Mouse (Mus musculus) brain, embryonic 18.5 days (tissue): ENCODE results near the gene Wbp2nl.

Experiments used
- DNase-seq: peaks from one replicate; pipeline ENCODE4 v3.0.0-alpha.2; 2012; ENCODE audit warnings: low read depth, low spot score

Wbp2nl gene

DNA sequence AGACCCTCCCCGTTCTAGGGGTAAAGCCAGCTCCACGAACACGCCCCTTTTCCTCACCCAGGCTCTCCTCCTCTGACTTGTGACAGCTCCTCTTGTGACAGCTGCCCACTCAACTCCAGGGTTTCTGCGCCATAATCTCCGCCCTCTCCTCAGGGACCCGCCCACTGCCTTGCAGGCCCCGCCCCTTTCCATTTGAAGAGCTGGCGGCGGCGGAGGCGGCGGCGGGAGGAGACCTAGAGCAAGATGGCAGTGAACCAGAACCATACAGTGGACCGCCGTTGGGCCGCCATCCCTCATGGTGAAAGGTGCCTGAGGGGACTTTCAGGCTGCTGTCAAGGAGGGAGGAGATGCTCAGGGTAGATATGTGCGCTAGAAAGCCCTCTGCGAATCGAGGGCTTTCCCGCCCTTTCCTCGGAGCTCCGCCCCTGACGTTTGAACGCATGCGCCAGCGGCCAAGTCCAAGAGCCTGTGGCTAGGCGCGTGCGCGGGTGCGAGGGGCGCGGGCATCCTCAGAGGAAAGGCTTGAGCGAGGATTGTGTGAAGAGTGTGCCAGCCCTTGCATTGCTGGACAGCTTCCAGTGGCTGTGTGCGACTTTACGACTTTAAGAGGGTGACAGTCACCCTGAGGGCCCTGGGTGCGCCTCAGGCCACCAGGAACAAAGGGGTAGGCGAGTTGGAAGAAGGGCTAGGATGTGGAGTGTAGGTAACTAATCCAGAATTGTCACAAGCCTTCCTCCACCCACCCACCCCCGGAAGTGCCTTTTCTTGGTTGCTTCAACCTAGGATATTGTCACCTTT, at the start of gene Wbp2nl:
Wbp2nl (plus strand) TSS at position 191 of the 798 bp plus-strand sequence.
- DNase-seq: no peak

- no peak for DNase-seq
Observed at GRCm38 (mm10) chr15:82251579-82251978, 47.2 kb upstream of the Wbp2nl start.

GRCm38 (mm10) chr15:82252097-82252496, 46.7 kb upstream of the Wbp2nl start, which contains the start of gene 1500009C09Rik:
Gene 1500009C09Rik (plus strand): TSS chr15:82252397.
- no peak for DNase-seq

DNA sequence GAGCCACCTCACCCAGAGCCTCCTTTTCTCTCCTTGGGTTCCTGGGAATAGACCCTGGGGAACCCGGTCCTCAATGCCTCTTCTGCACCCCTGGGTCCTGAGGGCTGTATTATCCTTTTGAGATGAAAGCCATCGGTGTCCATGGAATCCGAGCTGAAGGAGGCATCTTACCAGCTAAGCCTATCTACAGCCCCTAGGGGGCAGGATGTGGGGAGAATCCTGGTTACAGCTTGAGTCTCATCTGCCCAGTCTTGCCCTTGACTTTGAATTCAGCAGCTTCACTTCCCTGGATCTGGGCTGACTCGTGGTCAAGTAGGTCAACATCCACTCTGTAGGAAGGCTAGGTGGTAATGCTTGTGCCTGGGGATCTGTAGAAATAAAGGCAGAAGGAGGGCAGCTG, 43.5 kb upstream of the Wbp2nl start:
- no peak for DNase-seq

- peak; percentile 90 for DNase-seq
Observed at GRCm38 (mm10) chr15:82255944-82256383, 42.8 kb upstream of the Wbp2nl start.

- DNase-seq: no peak
Observed at GRCm38 (mm10) chr15:82259510-82259909, 39.2 kb upstream of the Wbp2nl start.

DNA sequence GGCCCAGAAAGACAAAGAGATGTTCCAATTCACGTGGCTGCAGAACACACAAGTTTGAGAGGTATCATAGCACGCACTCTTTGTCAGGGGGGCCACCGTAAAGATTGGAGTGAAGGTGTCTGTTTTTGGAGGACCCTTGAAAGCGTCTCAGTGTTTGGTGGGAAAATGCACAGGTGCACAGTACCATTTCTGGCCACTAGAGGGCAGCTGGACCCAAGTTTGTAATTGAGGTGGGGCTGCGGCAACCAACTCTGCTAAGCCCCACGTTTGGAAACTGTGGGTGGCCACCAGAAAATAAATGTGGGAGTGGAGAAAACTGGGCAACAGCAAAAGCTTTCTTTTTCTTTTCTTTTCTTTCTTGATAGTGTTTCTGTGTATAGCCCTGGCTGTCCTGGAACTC, 32.4 kb upstream of the Wbp2nl start:
- DNase-seq: no peak

GRCm38 (mm10) chr15:82268185-82268584, 30.6 kb upstream of the Wbp2nl start:
- no peak for DNase-seq

DNA sequence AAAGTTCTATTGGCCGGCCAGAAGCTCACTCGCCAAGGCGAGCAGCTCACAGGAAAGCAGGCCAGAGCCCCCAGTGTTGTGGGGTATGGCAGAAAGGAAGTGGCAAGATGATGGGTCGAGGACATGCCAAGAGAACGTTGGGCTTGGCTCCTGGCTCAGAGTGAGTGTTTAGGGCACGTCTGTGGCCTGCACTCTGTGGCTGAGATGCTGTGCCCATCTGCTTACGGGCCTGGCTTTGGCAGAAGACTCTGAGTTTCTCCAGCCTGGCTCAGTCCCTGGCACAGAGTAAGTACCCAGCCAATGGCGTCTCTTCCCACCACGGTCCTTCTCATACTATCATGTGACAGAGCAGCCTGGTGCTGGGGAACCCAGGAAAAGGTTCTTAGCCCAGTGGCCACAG, 30.0 kb upstream of the Wbp2nl start:
- DNase-seq: no peak

- DNase-seq: no peak
Observed at GRCm38 (mm10) chr15:82271201-82271600, 27.6 kb upstream of the Wbp2nl start.

DNA sequence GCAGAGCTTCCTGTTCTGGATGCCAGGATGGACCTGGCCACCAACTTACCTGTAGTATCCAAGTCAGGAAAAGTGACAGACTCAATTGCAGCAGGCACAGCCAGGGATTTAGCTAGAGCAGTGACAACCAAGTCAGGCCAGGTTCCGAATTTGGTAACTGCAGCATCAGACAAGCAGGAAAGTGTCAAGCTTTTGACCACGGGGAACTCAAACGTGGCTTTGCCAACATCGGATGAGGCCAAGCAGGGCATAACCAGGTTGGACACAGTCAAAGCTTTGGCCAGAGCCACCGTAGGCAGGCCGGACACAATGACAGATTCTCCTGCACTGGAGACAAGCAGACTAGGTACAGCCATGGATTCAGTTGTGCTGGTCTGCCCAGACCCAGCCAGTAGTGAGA, 26.5 kb upstream of the Wbp2nl start:
- DNase-seq: no peak

DNA sequence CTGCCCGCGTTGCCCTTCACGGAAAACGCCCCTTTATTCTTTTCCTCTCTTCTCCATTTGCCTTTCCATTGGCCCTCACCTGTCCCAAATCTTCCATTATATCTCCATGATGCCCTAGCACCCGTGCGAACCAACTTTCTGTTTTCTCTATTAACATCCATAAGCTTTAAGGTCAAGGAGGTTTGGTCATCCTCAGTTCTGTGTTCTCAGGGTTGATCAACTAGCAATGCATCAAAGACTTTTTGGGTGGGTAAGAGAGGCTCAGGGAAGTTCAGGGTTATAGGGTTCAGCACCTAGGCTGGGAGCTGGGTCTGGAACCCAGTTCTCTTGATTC, 24.2 kb upstream of the Wbp2nl start, which contains the start of gene Sept3:
Sept3 (plus strand) TSS at position 301 of the 334 bp plus-strand sequence.
- no peak for DNase-seq

- DNase-seq: no peak
Observed at GRCm38 (mm10) chr15:82274927-82275901, 23.5 kb upstream of the Wbp2nl start.

DNA sequence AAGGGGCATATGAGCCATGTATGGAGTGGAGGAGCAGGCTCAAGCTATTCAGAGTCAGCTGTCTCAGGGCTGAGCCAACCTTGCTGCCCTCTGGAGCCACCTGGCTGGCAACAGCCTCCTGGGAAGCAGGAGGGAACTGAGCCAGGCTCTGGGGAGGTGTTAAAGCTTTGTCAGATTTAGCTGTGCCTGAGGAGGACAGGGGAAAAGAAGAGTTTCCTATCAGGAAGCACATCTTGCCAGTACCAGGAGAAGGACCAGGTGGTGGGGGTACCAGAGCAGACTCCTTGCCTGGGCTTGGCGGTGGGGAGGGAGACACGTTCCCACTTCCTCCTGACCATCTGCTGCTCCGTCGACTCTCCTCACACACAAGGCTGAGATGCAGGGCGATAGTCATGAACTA, 21.2 kb upstream of the Wbp2nl start:
- no peak for DNase-seq

GRCm38 (mm10) chr15:82280638-82281037, 18.1 kb upstream of the Wbp2nl start:
- DNase-seq: no peak

DNA sequence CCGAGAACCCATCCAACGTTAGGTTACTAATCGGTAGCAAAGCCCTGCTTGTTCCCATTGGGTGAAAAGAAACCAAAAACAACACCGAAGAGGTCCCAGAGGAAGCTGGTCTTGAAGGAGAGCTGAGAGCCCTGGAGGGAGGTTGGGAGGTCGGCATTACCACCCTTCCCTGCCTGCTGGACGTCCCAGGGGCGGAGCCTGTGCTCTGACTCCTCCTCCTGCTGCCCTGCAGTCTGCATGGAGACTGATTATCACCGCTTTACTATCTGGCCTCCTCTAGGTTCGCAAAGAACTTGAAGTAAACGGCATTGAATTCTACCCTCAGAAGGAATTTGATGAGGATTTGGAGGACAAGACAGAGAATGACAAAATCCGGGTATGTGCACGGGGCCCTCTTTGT, 12.6 kb upstream of the Wbp2nl start:
- no peak for DNase-seq

- no peak for DNase-seq
Observed at GRCm38 (mm10) chr15:82290252-82290651, 8.5 kb upstream of the Wbp2nl start.

- no peak for DNase-seq
Observed at GRCm38 (mm10) chr15:82292851-82293250, 5.9 kb upstream of the Wbp2nl start.

DNA sequence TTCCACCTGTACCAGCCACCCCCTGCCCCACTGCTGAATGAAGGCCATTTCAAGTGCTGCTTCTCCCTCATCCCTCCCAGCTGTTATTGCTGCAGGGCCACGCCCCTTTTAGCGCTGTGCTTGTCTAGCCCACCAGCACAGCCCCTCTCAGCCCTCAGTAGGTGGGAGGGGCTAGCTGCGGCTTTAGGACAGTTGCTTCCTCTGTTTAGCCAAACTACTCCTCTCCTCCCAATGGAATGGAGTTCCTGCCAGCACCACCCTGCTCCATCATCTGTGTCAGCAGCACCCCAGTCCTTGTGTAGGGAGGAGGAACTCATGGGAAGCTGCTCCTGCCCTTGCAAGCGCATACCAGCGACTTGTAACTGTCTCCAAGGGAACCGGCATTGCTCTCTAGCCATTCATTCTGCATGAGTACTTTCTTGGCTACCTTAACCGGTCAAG, 5.5 kb upstream of the Wbp2nl start:
- no peak for DNase-seq

DNA sequence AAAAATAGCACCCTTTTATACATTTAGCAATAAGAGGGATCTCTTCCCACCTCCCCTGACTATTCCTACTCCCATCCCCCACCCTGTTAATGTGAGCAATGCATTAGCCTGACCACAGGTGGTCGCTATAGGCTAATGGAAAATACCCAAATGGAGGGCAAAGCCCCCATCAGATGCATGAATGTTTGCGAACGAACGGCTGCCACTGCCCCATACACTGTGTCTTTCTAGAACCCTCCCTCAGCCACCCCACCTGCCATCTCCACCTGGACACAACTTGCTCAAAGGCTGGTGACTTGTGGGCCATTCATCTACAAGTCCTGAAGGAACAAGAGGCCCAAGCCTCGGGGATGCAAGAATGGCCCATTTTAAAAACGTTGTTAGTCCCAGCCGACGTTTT, 4.7 kb upstream of the Wbp2nl start:
- no peak for DNase-seq

GRCm38 (mm10) chr15:82307107-82307506, 8.4 kb downstream of the Wbp2nl start:
- DNase-seq: no peak

DNA sequence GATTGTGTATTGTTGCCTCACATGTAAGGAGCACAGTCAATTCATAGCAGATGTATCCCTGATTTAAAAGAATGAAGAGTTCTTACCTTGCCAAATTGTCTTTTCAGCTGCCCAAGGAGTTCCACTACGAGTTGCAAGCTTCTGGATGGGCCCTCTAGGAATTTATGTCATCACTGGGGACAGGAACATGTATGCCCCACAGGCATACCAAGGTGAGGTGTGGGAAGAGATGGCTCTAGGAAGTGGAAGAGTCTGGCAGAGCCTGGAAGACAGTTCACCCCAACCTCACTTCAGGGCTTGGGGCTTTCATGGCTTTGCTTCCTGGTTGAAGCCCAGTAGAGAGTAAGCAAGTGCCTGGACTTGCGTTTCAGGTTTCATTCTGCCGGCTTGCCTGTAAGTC, 9.7 kb downstream of the Wbp2nl start:
- DNase-seq: no peak
